Mouse (Mus musculus) lung, embryonic 14.5 days (tissue): Measurements from ENCODE around the gene Hexim2. TPM values are rescaled to one million over a fixed set of nuclear protein-coding genes. Genes with fewer than 3 reads are reported as not detected.
A peak's percentile ranks its signal among the peaks of the same experiment; 100 is the strongest.

Experiments
- ATAC-seq: fragments of 200-750 bp; cut with Nextera tagmentation; 2 replicates; pipeline ENCODE4 v1.8.0; 2017; ENCODE audit warnings: mild to moderate bottlenecking, moderate TSS enrichment, moderate library complexity; ENCODE audit not compliant: insufficient read depth
- DNase-seq: peaks from one replicate; pipeline ENCODE4 v3.0.0-alpha.2; 2015
- H3K27ac ChIP-seq: fragments of 300-500 bp; sonication (generic); 2 replicates; pipeline ENCODE4 v1.5.1; 2014; ENCODE audit warnings: low read depth, mild to moderate bottlenecking, moderate library complexity
- H3K27me3 ChIP-seq: fragments of 300-500 bp; sonication (generic); 2 replicates; pipeline ENCODE4 v1.6.1; 2014; ENCODE audit warnings: low read length, control low read depth; ENCODE audit not compliant: insufficient read depth
- H3K36me3 ChIP-seq: fragments of 300-500 bp; sonication (generic); 2 replicates; pipeline ENCODE4 v1.6.1; 2014; ENCODE audit warnings: control low read depth; ENCODE audit not compliant: insufficient read depth
- H3K4me1 ChIP-seq: fragments of 300-500 bp; sonication (generic); 2 replicates; pipeline ENCODE4 v1.6.1; 2014; ENCODE audit warnings: antibody characterized with exemption, control low read depth; ENCODE audit not compliant: insufficient read depth
- H3K4me2 ChIP-seq: fragments of 300-500 bp; sonication (generic); 2 replicates; pipeline ENCODE4 v1.6.1; 2014; ENCODE audit warnings: mild to moderate bottlenecking
- H3K4me3 ChIP-seq: fragments of 300-500 bp; sonication (generic); 2 replicates; pipeline ENCODE4 v1.5.1; 2014; ENCODE audit warnings: low read depth, low read length
- H3K9ac ChIP-seq: fragments of 300-500 bp; sonication (generic); 2 replicates; pipeline ENCODE4 v1.6.1; 2014
- H3K9me3 ChIP-seq: fragments of 300-500 bp; sonication (generic); 2 replicates; pipeline ENCODE4 v1.6.1; 2016; ENCODE audit warnings: low read depth, low read length, control low read depth
- CTCF ChIP-seq: IDR thresholded peaks from 2 replicates; pipeline ENCODE4 v1.5.1; 2016; ENCODE audit warnings: antibody characterized with exemption, low read depth
- WGBS: fragments of 180-500 bp; shearing (Covaris S2); extraction: QIAGEN DNeasy Blood & Tissue Kit; methylation state at CpG from one replicate; pipeline ENCODE4 v1.1.7; 2014; 5-methylcytosine and 5-hydroxymethylcytosine counted together
- polyA plus RNA-seq: library from polyadenylated mRNA; unstranded; fragments of >200 nt; fragmentation: Nextera tagmentation; extraction: Ambion mirVana; gene quantifications from 2 replicates; pipeline ENCODE4 v1.2.1, GENCODE M21; 2014

Hexim2 gene
- polyA plus RNA-seq, 1 experiment from 2014 or later = 9.3 TPM

- under 1% methylated on average over 35 of the region's 35 CpGs for WGBS
Measured at GRCm38 (mm10) chr11:103116959-103117590, 15.2 kb upstream of the Hexim2 start.

GRCm38 (mm10) chr11:103117591-103118009 is 14.6 kb upstream of the Hexim2 start:
- ATAC-seq (no peak), DNase-seq (peak; percentile 88)
- Histone ChIP-seq H3K36me3 (no peaks in the 10 kb centered on the region; the same call in 1 of the 2 replicates), H3K9ac (peak overlapping the region; percentile 68), H3K4me1 (peaks cover 4% of the 10 kb centered on the region), H3K27me3 (no peaks in the 10 kb centered on the region), H3K9me3 (no peaks in the 10 kb centered on the region), H3K4me2 (peak overlapping the region; percentile 96), H3K4me3 (peak overlapping the region; percentile 68), H3K27ac (peak overlapping the region; percentile 80)
- under 1% methylated on average over 38 of the region's 38 CpGs for WGBS
- TF ChIP-seq CTCF = no peak

More at GRCm38 (mm10) chr11:103116959-103117590, 15.2 kb upstream of the Hexim2 start:
- Histone ChIP-seq H3K27me3 (no peaks in the 10 kb centered on the region), H3K36me3 (no peaks in the 10 kb centered on the region; the same call in 1 of the 2 replicates), H3K9me3 (no peaks in the 10 kb centered on the region), H3K27ac (peak overlapping the region; percentile 80), H3K4me2 (peak overlapping the region; percentile 96), H3K4me1 (peaks cover 8% of the 10 kb centered on the region), H3K4me3 (peak overlapping the region; percentile 68), H3K9ac (peak overlapping the region; percentile 68)
- peak; percentile 85 for DNase-seq
- peak; percentile 21 for ATAC-seq
- TF ChIP-seq CTCF = peak; percentile 78

GRCm38 (mm10) chr11:103118866-103119265 is 13.4 kb upstream of the Hexim2 start:
- H3K9ac ChIP-seq = 0 out of 2 replicates have a peak overlapping the region, but pooled peaks have one; percentile 26
- H3K4me2 ChIP-seq = peak overlapping the region; percentile 96
- no peak for TF ChIP-seq CTCF
- H3K4me3 ChIP-seq = peak overlapping the region; percentile 68
- ATAC-seq = no peak
- no peaks in the 10 kb centered on the region for H3K9me3 ChIP-seq
- H3K27me3 ChIP-seq = no peaks in the 10 kb centered on the region
- H3K4me1 ChIP-seq = peaks cover 4% of the 10 kb centered on the region
- DNase-seq = no peak
- H3K27ac ChIP-seq = no peak overlapping the region
- no peaks in the 10 kb centered on the region; the same call in 1 of the 2 replicates for H3K36me3 ChIP-seq
- WGBS = 80% methylated on average over 2 of the region's 2 CpGs

- H3K36me3 ChIP-seq = no peaks in the 10 kb centered on the region; the same call in 1 of the 2 replicates
- TF ChIP-seq CTCF = no peak
- H3K4me3 ChIP-seq = no peak overlapping the region
- peaks cover 2% of the 10 kb centered on the region for H3K4me1 ChIP-seq
- 54% methylated on average over 5 of the region's 5 CpGs for WGBS
- no peak overlapping the region for H3K4me2 ChIP-seq
- no peaks in the 10 kb centered on the region for H3K27me3 ChIP-seq
- ATAC-seq = no peak
- H3K9me3 ChIP-seq = no peaks in the 10 kb centered on the region
- no peak overlapping the region for H3K9ac ChIP-seq
- no peak overlapping the region for H3K27ac ChIP-seq
- DNase-seq = no peak
Measured at GRCm38 (mm10) chr11:103119609-103120008, 12.6 kb upstream of the Hexim2 start.

- no peak for TF ChIP-seq CTCF
- no peak overlapping the region for H3K4me2 ChIP-seq
- 33% methylated on average over 5 of the region's 5 CpGs for WGBS
Measured at GRCm38 (mm10) chr11:103120315-103120714, 11.9 kb upstream of the Hexim2 start.

GRCm38 (mm10) chr11:103132576-103133455 is 587 bp downstream of the Hexim2 start:
- ATAC-seq (peak; percentile 93), DNase-seq (peak; percentile 100)
- H3K4me1 ChIP-seq = peaks cover 15% of the 10 kb centered on the region
- peak overlapping the region; percentile 98 for H3K4me3 ChIP-seq
- peak overlapping the region; percentile 100 for H3K9ac ChIP-seq
- no peaks in the 10 kb centered on the region for H3K9me3 ChIP-seq
- no peak for TF ChIP-seq CTCF
- H3K4me2 ChIP-seq = peak overlapping the region; percentile 70
- peak overlapping the region; percentile 99 for H3K27ac ChIP-seq
- no peaks in the 10 kb centered on the region for H3K27me3 ChIP-seq
- H3K36me3 ChIP-seq = no peaks in the 10 kb centered on the region
- under 1% methylated on average over 57 of the region's 58 CpGs for WGBS

More at GRCm38 (mm10) chr11:103120315-103120714, 11.9 kb upstream of the Hexim2 start:
- Histone ChIP-seq H3K9ac (no peak overlapping the region), H3K4me1 (no peaks in the 10 kb centered on the region; the same call in none of the 2 replicates), H3K27ac (no peak overlapping the region), H3K4me3 (no peak overlapping the region), H3K9me3 (no peaks in the 10 kb centered on the region), H3K36me3 (no peaks in the 10 kb centered on the region; the same call in 1 of the 2 replicates), H3K27me3 (no peaks in the 10 kb centered on the region)
- ATAC-seq = no peak
- DNase-seq = peak; percentile 42
